Mouse (Mus musculus) urinary bladder, adult 18-20 months (tissue): ENCODE results near the gene Egfem1.

Experiments used
- DNase-seq, 2 experiments: peaks; one replicate each; pipeline ENCODE4 v3.0.0; 2022; ENCODE audit warnings: low spot score in 2 of 2, mixed read lengths in 2 of 2

Egfem1 gene

GRCm38 (mm10) chr3:29135176-29136064 is 53.6 kb downstream of the Egfem1 start:
- DNase-seq = no peak

- no peak for DNase-seq
Observed at GRCm38 (mm10) chr3:29136065-29136955, 54.5 kb downstream of the Egfem1 start.

DNA sequence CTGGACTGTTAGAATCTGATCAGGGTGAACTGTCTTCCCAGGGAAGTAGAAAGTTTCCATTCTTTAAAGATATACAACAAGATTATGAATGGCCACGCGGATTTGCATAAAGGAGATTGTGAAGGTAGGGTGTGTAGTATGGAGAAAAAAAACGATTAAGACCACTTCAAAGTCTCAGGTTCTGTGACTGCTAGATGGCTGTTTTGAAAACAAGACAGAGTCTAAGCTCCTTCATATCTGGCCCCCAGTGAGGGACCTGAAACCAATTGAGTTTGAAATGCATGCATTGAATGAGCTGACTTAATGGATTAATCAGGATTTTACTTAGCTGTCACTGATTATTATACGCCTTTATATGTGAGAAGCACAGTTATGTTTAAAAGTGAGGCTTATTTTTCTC is 86.6 kb downstream of the Egfem1 start:
- no peak for DNase-seq

- no peak for DNase-seq
Observed at GRCm38 (mm10) chr3:29169003-29169402, 87.2 kb downstream of the Egfem1 start.

- DNase-seq = no peak
Observed at GRCm38 (mm10) chr3:29176991-29177390, 95.2 kb downstream of the Egfem1 start.

DNA sequence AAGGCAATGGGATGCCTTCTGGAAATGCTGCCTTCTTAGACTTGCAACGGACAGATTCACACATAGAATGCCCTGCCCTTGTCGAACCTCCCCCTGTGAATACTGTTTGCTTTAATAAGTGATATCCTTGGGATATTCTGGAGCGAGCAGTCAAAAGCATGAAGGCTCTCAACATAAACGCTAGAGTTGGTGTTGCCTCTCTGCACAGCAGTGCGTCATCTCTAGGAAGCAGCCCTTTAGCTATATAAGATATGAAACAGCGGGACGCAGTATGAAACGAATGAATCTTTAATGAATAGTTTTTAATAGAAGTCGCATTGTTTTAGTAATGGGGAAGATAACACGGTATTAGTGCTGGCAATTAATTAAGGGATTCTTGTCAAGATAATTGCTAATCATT is 101.2 kb downstream of the Egfem1 start:
- no peak for DNase-seq

DNA sequence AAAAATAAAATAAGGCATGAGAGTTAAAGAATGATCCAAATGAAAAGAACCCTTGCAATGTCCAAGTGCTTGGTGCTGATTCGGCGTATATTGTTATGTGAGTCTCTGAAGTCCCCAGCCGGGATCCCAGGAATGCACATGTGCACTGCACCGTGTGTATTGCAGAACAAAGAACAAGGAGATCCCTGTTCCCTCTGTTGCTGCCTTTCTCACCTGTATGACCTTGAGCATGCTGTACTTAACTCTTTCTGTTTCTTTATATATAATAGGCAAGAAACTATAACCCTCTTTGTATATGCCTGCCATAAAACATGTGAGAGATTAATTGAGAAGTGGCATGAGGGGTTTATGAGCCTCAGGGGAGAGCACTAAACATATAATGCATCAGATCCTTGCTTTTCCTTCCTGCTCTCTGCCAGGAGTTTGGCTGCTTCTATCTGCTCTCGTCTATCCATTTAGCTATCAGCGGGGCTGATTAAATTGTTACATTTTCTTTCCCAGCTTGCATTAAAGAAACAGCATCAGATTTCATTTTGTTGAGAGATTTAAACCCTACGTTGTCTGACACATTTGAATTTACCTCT is 101.9 kb downstream of the Egfem1 start:
- DNase-seq = no peak

DNA sequence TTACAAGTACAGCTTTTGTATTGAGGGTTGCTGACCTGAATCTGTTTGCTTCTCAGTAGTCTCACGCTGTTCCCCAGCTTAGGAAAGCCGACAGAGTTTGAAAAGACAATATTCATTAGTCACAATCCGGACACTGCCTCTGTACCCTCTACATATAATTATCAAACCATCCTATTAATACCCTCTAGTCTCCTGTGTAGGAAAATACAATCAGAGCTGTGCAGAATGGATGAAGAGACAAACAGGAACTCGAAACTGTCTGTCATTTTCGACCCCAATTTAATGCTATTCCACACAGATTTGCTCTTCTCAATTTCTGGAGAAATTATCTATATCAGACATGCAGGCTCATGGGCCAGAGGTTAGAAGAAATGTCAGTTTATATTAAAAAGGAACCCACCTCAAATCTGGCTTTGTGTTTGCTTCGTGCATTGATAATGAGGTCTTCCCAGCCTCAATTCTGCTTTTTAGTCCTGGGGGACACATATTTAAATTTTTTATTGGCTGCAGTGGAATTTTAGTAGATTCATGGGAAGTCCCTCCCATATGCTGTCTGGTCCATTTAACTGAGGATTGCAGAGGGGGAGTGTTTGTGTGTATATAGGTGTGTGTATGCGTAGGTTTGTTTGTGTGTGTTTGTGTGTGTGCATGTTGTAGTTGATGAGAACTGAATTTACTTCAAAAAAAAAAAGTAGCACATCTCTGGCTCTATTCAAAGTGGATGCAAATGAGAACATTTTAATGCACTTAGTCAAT is 102.8 kb downstream of the Egfem1 start:
- DNase-seq = no peak

DNA sequence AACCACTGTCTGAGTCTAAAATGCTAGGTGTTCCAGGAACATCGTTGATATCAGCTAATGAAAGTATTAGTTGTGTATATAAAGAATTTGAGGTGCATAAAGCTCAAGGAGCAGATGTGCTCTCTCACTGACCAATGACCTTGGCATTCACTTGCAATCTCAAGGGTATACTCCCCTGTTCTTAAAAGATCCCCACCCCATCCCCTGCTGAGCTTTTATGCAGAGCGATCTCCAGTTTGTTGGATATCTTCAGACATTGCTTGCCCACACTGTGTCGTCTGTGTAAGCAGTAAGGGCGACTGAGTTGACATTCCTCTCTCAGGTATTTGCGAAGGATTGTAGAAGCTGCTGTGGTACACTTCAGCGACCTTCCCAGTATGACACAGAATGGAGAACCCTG is 108.4 kb downstream of the Egfem1 start:
- DNase-seq = no peak

- no peak for DNase-seq
Observed at GRCm38 (mm10) chr3:29197727-29198512, 116.1 kb downstream of the Egfem1 start.

- no peak for DNase-seq
Observed at GRCm38 (mm10) chr3:29200601-29201000, 118.8 kb downstream of the Egfem1 start.

GRCm38 (mm10) chr3:29202536-29202935 is 120.7 kb downstream of the Egfem1 start:
- DNase-seq = no peak

DNA sequence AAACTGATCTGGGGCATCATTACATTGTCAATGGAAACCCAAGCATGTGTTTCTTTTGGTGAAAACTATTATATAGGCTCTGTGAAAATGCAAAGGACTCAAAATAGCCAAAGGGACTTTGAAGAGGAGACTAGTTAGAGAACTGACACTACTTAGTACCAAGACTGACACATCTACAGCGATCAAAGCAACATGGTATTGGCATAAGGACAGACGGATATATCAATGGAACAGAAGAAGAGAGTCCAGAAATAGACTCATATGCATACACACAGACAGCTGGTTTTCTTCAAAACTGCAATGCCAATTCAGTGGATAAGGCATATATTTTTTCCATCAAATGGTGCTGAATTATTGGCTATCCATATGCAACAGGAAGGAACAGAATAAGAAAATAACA is 140.6 kb downstream of the Egfem1 start:
- no peak for DNase-seq

DNA sequence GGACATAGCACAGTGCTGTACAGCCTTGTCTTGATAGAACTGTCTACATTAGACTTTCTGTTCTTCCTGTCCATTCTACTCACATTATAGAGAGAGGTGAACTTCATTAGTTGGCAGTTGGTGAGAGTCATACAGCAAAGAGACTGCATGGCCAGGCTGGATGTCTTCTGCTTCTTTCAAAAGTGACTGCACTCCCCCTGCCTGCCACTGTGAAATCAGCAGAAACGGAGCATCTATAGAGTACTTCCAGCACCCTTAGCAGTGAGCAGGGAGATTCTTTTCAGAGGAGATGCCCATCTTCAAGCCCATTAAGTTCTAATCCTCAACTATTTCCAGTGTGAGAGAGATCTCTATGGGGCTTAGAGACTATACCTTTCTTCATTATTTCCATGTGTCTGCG is 147.9 kb downstream of the Egfem1 start:
- no peak for DNase-seq

DNA sequence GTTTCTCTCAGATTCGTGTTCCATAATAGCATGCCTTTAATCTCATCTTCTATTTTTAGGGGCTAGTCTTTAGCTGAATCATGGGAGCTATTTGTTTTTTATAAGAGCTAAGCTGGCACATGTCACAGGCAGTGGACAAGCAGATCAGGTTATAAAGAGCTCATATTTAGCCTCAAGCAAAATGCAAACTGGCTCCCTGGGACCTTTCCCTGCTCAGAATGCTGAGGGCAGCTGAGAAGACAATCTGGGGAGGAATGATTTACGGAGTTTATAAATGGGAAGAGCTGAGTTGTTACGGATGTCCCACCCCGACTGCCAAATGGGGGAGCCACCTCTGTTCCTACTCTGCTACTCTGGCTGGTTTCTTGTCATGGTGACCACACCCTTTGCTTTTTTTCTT is 153.7 kb downstream of the Egfem1 start:
- no peak for DNase-seq

DNA sequence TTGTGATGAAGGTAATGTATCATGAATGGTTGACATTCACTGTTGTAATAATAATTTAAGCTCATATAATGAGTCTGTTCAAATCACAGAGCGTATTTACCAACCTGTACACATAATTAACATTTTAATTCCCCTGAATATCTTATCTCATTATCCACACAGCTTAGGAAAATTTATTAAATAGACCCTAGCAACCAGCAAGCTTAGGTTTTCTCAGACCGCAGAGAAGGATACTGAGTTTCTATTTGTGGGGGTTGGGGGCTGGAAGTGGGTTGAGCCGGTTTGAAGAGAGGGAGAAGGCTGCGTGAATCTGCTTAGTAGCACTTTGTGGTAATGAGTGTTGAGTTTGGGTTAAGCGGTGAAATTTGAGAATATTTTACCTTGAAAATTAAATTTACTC is 154.7 kb downstream of the Egfem1 start:
- no peak for DNase-seq

GRCm38 (mm10) chr3:29243600-29243999 is 161.8 kb downstream of the Egfem1 start:
- DNase-seq = no peak

DNA sequence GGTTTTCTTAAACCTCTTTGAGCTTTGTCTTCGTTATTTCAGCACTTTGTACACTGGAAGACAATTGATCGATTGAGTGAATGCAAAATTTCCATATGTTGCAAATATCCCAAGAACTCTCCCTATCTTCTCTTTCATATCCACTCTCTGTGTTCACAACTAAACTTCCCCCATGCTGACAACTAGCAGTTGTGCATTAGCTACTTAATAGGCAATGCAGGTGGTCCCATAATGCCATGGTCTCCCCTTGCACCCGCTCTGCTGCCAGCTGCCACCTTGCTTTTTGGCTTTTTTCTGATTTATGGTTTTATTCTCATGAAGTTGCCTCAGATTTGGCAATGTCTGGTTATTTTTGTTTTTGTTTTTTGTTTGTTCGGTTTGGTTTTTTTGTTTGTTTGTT is 209.8 kb downstream of the Egfem1 start:
- DNase-seq = no peak

DNA sequence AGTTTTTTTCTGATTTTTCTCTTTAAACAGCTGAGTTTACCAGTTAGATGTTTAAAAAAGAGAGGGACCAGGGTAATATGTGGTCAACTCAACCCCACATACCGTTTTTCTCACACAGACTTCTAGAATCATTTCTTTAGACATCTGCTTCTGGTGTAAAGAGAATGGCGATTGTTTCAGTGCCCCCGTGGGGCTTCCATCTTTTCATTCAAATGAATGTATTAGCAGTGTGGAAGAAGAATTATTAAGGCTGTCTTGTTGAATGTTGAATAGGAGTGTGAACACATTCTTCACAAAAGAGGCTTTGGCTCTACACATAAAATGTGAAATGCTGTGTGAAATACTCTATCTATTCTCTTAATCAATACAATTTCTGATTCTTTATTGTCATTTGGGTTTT is 210.4 kb downstream of the Egfem1 start:
- DNase-seq = no peak

GRCm38 (mm10) chr3:29293230-29293629 is 211.4 kb downstream of the Egfem1 start:
- no peak for DNase-seq
